Mouse (Mus musculus): Measurements from ENCODE around the gene Mrnip.
A peak's percentile ranks its signal among the peaks of the same experiment; 100 is the strongest.

Gene Mrnip

GRCm38 (mm10) chr11:50206037-50206436 lies 31.8 kb downstream of the Mrnip start:
- DNase-seq, result no peak

- no peak for DNase-seq
Observed at GRCm38 (mm10) chr11:50207344-50207743, 33.1 kb downstream of the Mrnip start.

- DNase-seq, result no peak
Observed at GRCm38 (mm10) chr11:50208039-50208438, 33.8 kb downstream of the Mrnip start.

- DNase-seq, result peak; percentile 93
Observed at GRCm38 (mm10) chr11:50210101-50210504, 35.9 kb downstream of the Mrnip start.

- peak; percentile 86 for DNase-seq
Observed at GRCm38 (mm10) chr11:50210505-50211151, 36.4 kb downstream of the Mrnip start, which contains the start of the genes Sqstm1 and Mgat4b. Gene Sqstm1, minus strand, starts transcription at chr11:50210827. Gene Mgat4b, plus strand, starts transcription at chr11:50210890.

GRCm38 (mm10) chr11:50211322-50212059 lies 37.2 kb downstream of the Mrnip start:
- no peak for DNase-seq

- no peak for DNase-seq
Observed at GRCm38 (mm10) chr11:50212060-50212739, 38.0 kb downstream of the Mrnip start.

GRCm38 (mm10) chr11:50212848-50213758 lies 38.9 kb downstream of the Mrnip start:
- peak; percentile 76 for DNase-seq

- no peak for DNase-seq
Observed at GRCm38 (mm10) chr11:50214631-50215030, 40.4 kb downstream of the Mrnip start.

- DNase-seq, result no peak
Observed at GRCm38 (mm10) chr11:50215633-50216032, 41.4 kb downstream of the Mrnip start.

- no peak for DNase-seq
Observed at GRCm38 (mm10) chr11:50216724-50217366, 42.6 kb downstream of the Mrnip start.

GRCm38 (mm10) chr11:50217811-50218210 lies 43.6 kb downstream of the Mrnip start:
- DNase-seq, result no peak

- DNase-seq, result no peak
Observed at GRCm38 (mm10) chr11:50219833-50220232, 45.6 kb downstream of the Mrnip start.

GRCm38 (mm10) chr11:50222559-50223276 lies 48.5 kb downstream of the Mrnip start:
- no peak for DNase-seq

GRCm38 (mm10) chr11:50223783-50224662 lies 49.8 kb downstream of the Mrnip start:
- DNase-seq, result no peak

- peak; percentile 88 for DNase-seq
Observed at GRCm38 (mm10) chr11:50224671-50225530, 50.7 kb downstream of the Mrnip start.

- peak; percentile 55 for DNase-seq
Observed at GRCm38 (mm10) chr11:50225611-50226378, 51.6 kb downstream of the Mrnip start.

- no peak for DNase-seq
Observed at GRCm38 (mm10) chr11:50226406-50226805, 52.2 kb downstream of the Mrnip start.
